Mouse (Mus musculus): ENCODE results near the gene Olfr44. TPM values are rescaled to one million over a fixed set of nuclear protein-coding genes. Genes with fewer than 3 reads are reported as not detected.

The Olfr44 gene
- total RNA-seq (2023) = not detected in 2 replicates

DNA sequence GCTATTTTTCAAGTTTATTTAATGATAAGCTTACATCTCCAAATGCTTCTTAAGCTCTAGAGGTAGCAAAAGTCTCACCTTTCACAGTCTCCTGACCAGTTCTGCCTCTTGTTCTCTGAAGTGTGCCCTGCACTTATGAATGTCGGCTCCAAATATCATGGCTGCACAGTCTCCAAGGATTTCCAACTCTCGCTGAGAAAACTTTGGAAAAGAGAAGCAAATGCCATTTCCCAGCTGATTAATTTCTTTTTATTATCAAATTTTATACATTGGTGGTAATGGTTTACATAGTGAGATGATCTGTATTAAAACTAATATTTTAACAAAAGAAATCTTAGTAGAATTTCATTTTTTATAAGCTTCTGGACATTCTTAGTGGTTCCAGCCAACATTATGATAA lies at the start of gene Olfr44:
Gene Olfr44 (minus strand): TSS at position 101 of the 400 bp plus-strand sequence.

DNA sequence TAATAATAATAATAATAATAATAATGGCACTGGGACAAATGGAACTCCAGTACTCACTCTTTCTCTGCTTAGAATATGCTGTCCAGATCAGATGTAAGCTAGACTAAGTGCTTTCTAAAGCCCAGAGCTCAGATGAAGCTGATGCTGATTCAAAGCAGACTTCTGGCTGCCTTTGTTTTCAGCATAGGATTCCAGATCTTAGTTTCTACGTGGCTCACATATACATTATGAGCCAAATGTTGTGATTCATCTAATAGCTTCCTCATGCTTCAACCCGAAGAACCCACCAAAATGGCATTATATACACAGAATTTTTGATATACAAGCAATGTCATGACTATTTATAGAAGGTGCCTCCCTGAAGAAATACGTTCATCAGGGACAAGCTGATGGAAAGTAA lies 21.7 kb upstream of the Olfr44 start, which contains the start of gene Olfr957:
Gene Olfr957 (minus strand): TSS at position 279 of the 400 bp plus-strand sequence.

DNA sequence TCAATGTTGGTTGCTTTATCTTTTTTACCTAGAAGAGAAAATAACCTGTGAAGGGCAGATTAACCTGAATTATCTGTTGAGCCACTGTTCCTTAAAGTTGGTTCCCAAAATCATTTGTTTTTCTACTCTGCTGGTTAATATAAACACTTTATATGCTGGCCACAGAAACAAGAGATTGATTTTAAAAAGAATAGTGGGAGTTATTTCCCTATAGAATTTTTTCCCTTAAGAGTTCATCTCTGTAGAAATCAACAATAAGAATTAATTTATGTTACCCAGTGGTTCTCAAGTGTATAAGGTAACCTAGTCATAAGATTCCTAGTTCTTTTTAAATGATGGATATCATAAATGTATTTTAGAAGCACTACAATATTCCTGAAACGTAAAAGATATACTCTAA lies 22.0 kb downstream of the Olfr44 start, which contains the start of gene Olfr955:
Gene Olfr955 (minus strand): TSS at position 101 of the 400 bp plus-strand sequence.

DNA sequence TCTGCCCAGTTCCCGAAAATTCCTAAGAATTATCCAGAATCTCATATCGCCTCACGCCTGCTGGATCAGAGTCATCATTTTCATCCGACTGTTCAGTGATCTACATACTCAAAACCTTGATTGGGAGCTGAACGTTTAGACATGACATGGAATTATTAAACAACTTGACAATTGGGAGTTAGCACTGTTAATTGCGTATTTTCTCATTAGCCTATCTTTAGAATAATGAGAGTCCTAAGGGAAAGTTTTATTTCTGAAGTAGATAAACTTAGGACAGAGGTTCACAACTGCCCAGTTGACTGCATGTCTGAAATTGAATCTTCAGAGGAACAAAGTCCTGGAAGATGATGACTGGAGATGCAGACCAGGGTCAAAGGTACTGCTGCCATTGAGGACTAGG lies 37.4 kb downstream of the Olfr44 start, which contains the start of gene Olfr954:
Gene Olfr954 (plus strand): TSS at position 301 of the 400 bp plus-strand sequence.

Other genes with a start within 250 kb of the Olfr44 start
- gene Olfr1537, start 244.0 kb downstream of the Olfr44 start, total RNA-seq (2023) = not detected in 2 replicates
- gene Olfr945, start 217.2 kb downstream of the Olfr44 start, total RNA-seq (2023) = not detected in 2 replicates
- gene Olfr948, start 167.9 kb downstream of the Olfr44 start, total RNA-seq (2023) = not detected in 2 replicates
- gene Olfr951, start 106.6 kb downstream of the Olfr44 start, total RNA-seq (2023) = not detected in 2 replicates
- not detected in 2 replicates for gene Olfr952, start 66.8 kb downstream of the Olfr44 start, total RNA-seq (2023)
- not detected in 2 replicates for gene Olfr954, start 37.3 kb downstream of the Olfr44 start, total RNA-seq (2023)
- gene Olfr955, start 22.1 kb downstream of the Olfr44 start, total RNA-seq (2023) = not detected in 2 replicates
- gene Olfr957, start 21.8 kb upstream of the Olfr44 start, total RNA-seq (2023) = not detected in 2 replicates
- gene Olfr958, start 60.1 kb upstream of the Olfr44 start, total RNA-seq (2023) = not detected in 2 replicates
- gene Olfr959, start 81.6 kb upstream of the Olfr44 start, total RNA-seq (2023) = not detected in 2 replicates
- not detected in 2 replicates for gene AW551984, start 110.4 kb upstream of the Olfr44 start, total RNA-seq (2023)
- not detected in 2 replicates for gene Olfr148, start 116.7 kb upstream of the Olfr44 start, total RNA-seq (2023)
- gene Olfr960, start 127.4 kb upstream of the Olfr44 start, total RNA-seq (2023) = not detected in 2 replicates
- gene Olfr961, start 151.1 kb upstream of the Olfr44 start, total RNA-seq (2023) = not detected in 2 replicates
- gene Olfr963, start 173.2 kb upstream of the Olfr44 start, total RNA-seq (2023) = not detected in 2 replicates
- gene Olfr149, start 213.1 kb upstream of the Olfr44 start, total RNA-seq (2023) = not detected in 2 replicates
- gene Olfr965, start 217.4 kb upstream of the Olfr44 start, total RNA-seq (2023) = not detected in 2 replicates
- not detected in 2 replicates for gene Olfr150, start 237.0 kb upstream of the Olfr44 start, total RNA-seq (2023)

Measured in neutrophil, adult 65 days (primary cell).